Mouse (Mus musculus) heart, postnatal 0 days (tissue): ENCODE measurements around the gene Methig1. TPM values are rescaled to one million over a fixed set of nuclear protein-coding genes. Genes with fewer than 3 reads are reported as not detected.

Experiments
- ATAC-seq: fragments of 200-750 bp; cut with Nextera tagmentation; 2 replicates; pipeline ENCODE4 v1.8.0; 2017; ENCODE audit warnings: low read depth, moderate number of reproducible peaks, moderate library complexity; ENCODE audit not compliant: insufficient read depth
- DNase-seq: peaks from one replicate; pipeline ENCODE4 v3.0.0-alpha.2; 2016; ENCODE audit warnings: low spot score
- H3K27ac ChIP-seq: fragments of 300-500 bp; sonication (generic); 2 replicates; pipeline ENCODE4 v1.5.1; 2014; ENCODE audit warnings: low read depth, mild to moderate bottlenecking
- H3K27me3 ChIP-seq: fragments of 300-500 bp; sonication (generic); 2 replicates; pipeline ENCODE4 v1.6.1; 2014; ENCODE audit warnings: low read length, mixed read lengths; ENCODE audit not compliant: control insufficient read depth, insufficient read depth
- H3K36me3 ChIP-seq: fragments of 300-500 bp; sonication (generic); replicated peaks from 2 replicates; pipeline ENCODE4 v1.6.1; 2014; ENCODE audit warnings: low read length, mixed read lengths; ENCODE audit not compliant: control insufficient read depth, insufficient read depth
- H3K4me1 ChIP-seq: fragments of 300-500 bp; sonication (generic); 2 replicates; pipeline ENCODE4 v1.6.1; 2014; ENCODE audit warnings: antibody characterized with exemption; ENCODE audit not compliant: control insufficient read depth, insufficient read depth
- H3K4me2 ChIP-seq: fragments of 300-500 bp; sonication (generic); 2 replicates; pipeline ENCODE4 v1.6.1; 2014; ENCODE audit warnings: low read depth, mild to moderate bottlenecking, low read length, moderate library complexity
- H3K4me3 ChIP-seq: fragments of 300-500 bp; sonication (generic); 2 replicates; pipeline ENCODE4 v1.5.1; 2014; ENCODE audit warnings: low read depth, low read length
- H3K9ac ChIP-seq: fragments of 300-500 bp; sonication (generic); replicated peaks from 2 replicates; pipeline ENCODE4 v1.6.1; 2014; ENCODE audit warnings: low read depth, low read length, mixed read lengths
- H3K9me3 ChIP-seq: fragments of 300-500 bp; sonication (generic); replicated peaks from 2 replicates; pipeline ENCODE4 v1.6.1; 2016; ENCODE audit warnings: low read length; ENCODE audit not compliant: control insufficient read depth
- CTCF ChIP-seq: IDR thresholded peaks from 2 replicates; pipeline ENCODE4 v1.5.1; 2016; ENCODE audit warnings: antibody characterized with exemption, control low read depth, low read depth
- EP300 ChIP-seq: IDR thresholded peaks from 2 replicates; pipeline ENCODE4 v1.6.1; 2016; ENCODE audit warnings: antibody characterized with exemption, low read depth
- WGBS: fragments of 180-500 bp; shearing (Covaris S2); extraction: QIAGEN DNeasy Blood & Tissue Kit; methylation state at CpG from one replicate; pipeline ENCODE4 v1.1.7; 2014; 5-methylcytosine and 5-hydroxymethylcytosine counted together
- polyA plus RNA-seq: library from polyadenylated mRNA; unstranded; fragments of >200 nt; fragmentation: Nextera tagmentation; extraction: Ambion mirVana; gene quantifications from 2 replicates; pipeline ENCODE4 v1.2.1, GENCODE M21; 2015
- total RNA-seq: library from RNA; depleted of rRNA; stranded (reverse); fragments of >200 nt; gene quantifications from 2 replicates; pipeline ENCODE4 v1.2.3, GENCODE M21; 2014; ENCODE audit warnings: low replicate concordance

Methig1 gene
- total and polyA plus RNA-seq, 2 experiments from 2014 or later = not detected

- 60% methylated on average over 2 of the region's 2 CpGs for WGBS
- Histone ChIP-seq H3K9ac (no peak overlapping the region), H3K4me3 (no peak overlapping the region), H3K27ac (no peak overlapping the region), H3K4me2 (no peak overlapping the region), H3K36me3 (no peaks in the 10 kb centered on the region), H3K4me1 (no peaks in the 10 kb centered on the region), H3K27me3 (0 out of 2 replicates have a peak, but pooled peaks cover 3% of the 10 kb centered on the region), H3K9me3 (no peaks in the 10 kb centered on the region)
- no peak for DNase-seq
- TF ChIP-seq EP300 (no peak), CTCF (no peak)
- ATAC-seq = no peak
Observed at GRCm38 (mm10) chr15:100380104-100380503, 27.2 kb downstream of the Methig1 start.

- DNase-seq (no peak), ATAC-seq (no peak)
- Histone ChIP-seq H3K9me3 (no peaks in the 10 kb centered on the region), H3K27ac (no peak overlapping the region), H3K36me3 (no peaks in the 10 kb centered on the region), H3K4me1 (peaks cover 8% of the 10 kb centered on the region), H3K4me3 (no peak overlapping the region), H3K9ac (no peak overlapping the region), H3K4me2 (no peak overlapping the region), H3K27me3 (0 out of 2 replicates have a peak, but pooled peaks cover 3% of the 10 kb centered on the region)
- TF ChIP-seq EP300 (no peak), CTCF (no peak)
- WGBS = 87% methylated on average over 9 of the region's 9 CpGs
Observed at GRCm38 (mm10) chr15:100385705-100386104, 32.8 kb downstream of the Methig1 start.

DNA sequence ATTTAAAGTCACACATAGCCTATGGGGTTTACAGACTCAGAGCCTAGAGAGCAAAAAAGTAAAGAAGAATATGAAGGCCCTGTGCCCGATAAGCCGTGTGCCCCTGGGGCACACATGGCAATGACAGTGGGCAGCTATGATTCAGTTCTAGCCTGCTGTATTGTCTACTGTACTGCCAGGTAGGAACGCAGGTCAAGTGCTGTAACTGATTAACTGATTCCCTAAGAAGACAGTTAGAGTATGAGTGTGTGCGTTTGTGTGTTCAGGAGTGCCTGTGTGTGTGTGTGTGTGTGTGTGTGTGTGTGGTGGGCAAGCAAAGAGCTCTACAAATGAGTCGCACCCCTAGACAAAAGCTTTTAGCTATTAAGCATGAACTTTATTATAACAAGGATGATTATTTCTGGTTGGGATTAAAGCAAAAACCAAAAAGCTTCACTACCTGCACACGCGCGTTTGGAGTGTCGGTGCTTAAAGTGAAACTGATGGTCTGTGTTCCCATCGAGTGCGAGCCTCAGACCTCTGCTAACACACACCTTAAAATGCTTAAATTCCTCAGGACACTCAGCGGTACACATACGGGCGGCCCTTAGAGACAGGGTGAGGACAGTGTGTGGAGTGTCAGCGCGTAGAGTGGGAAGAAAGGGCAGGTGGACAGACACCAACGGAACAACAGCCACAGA, 34.7 kb downstream of the Methig1 start:
- Histone ChIP-seq H3K27me3 (0 out of 2 replicates have a peak, but pooled peaks cover 2% of the 10 kb centered on the region), H3K4me1 (peaks cover 8% of the 10 kb centered on the region), H3K27ac (no peak overlapping the region), H3K9me3 (no peaks in the 10 kb centered on the region), H3K4me2 (no peak overlapping the region), H3K4me3 (no peak overlapping the region), H3K9ac (no peak overlapping the region), H3K36me3 (no peaks in the 10 kb centered on the region)
- DNase-seq = no peak
- ATAC-seq = no peak
- 93% methylated on average over 17 of the region's 17 CpGs for WGBS
- TF ChIP-seq CTCF (no peak), EP300 (no peak)

DNA sequence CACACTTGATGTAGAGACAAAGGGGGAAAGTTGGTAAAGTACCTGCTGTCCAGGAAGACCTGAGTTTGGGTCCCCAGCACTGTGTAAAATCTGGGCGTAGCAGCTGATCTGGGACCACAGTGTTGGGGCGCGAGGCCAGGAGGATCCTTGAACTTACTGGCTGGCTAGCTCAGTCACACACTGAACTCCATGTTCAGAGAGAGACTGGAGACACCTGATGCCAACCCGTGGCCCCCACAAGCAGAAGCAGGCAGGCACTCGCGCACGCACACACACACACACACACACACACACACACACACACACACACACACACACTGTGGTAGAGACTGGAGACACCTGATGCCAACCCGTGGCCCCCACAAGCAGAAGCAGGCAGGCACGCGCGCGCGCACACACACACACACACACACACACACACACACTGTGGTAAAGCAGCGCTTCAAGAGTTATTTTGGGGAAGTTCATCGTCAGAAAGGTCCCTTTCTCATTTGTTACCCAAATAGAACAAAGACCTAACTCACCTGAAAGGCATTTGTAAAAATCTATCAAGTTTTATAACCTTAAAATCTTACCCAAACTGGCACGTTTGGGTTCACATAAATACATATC, 35.4 kb downstream of the Methig1 start:
- Histone ChIP-seq H3K36me3 (peaks cover 4% of the 10 kb centered on the region; the same call in 1 of the 2 replicates), H3K4me1 (peaks cover 8% of the 10 kb centered on the region), H3K27me3 (no peaks in the 10 kb centered on the region), H3K9me3 (no peaks in the 10 kb centered on the region), H3K4me3 (no peak overlapping the region), H3K4me2 (no peak overlapping the region), H3K9ac (no peak overlapping the region), H3K27ac (no peak overlapping the region)
- 86% methylated on average over 16 of the region's 16 CpGs for whole genome bisulfite sequencing
- TF ChIP-seq CTCF (no peak), EP300 (no peak)
- DNase-seq (no peak), ATAC-seq (no peak)

GRCm38 (mm10) chr15:100388886-100389285, 35.9 kb downstream of the Methig1 start:
- no peaks in the 10 kb centered on the region for H3K9me3 ChIP-seq
- H3K4me3 ChIP-seq = no peak overlapping the region
- H3K27me3 ChIP-seq = no peaks in the 10 kb centered on the region
- no peak overlapping the region for H3K4me2 ChIP-seq
- ATAC-seq = no peak
- DNase-seq = no peak
- no peak overlapping the region for H3K9ac ChIP-seq
- 77% methylated on average over 9 of the region's 9 CpGs for WGBS
- peaks cover 8% of the 10 kb centered on the region for H3K4me1 ChIP-seq
- TF ChIP-seq EP300 (no peak), CTCF (no peak)
- peaks cover 10% of the 10 kb centered on the region; the same call in 1 of the 2 replicates for H3K36me3 ChIP-seq
- H3K27ac ChIP-seq = no peak overlapping the region
